Mouse (Mus musculus): ENCODE measurements around the gene Ass1. TPM values are rescaled to one million over a fixed set of nuclear protein-coding genes. Genes with fewer than 3 reads are reported as not detected.

Gene Ass1
- total RNA-seq, 2 experiments from 2014 or later: 128 to 162 TPM

GRCm38 (mm10) chr2:31477234-31478161, 7.5 kb downstream of the Ass1 start:
- ATAC-seq (replicated peaks; ENCODE audit: poor library complexity, severe bottlenecking): no peak

GRCm38 (mm10) chr2:31482914-31483575, 13.0 kb downstream of the Ass1 start:
- peak; percentile 80 for ATAC-seq (replicated peaks; ENCODE audit: poor library complexity, severe bottlenecking)

- ATAC-seq (replicated peaks; ENCODE audit: poor library complexity, severe bottlenecking): peak; percentile 43; the same call in 1 of the 2 replicates
Observed at GRCm38 (mm10) chr2:31484187-31484586, 14.2 kb downstream of the Ass1 start.

GRCm38 (mm10) chr2:31489166-31489565, 19.2 kb downstream of the Ass1 start:
- ATAC-seq (replicated peaks; ENCODE audit: poor library complexity, severe bottlenecking): no peak

GRCm38 (mm10) chr2:31490556-31490955, 20.5 kb downstream of the Ass1 start:
- ATAC-seq (replicated peaks; ENCODE audit: poor library complexity, severe bottlenecking): no peak

GRCm38 (mm10) chr2:31492308-31492707, 22.3 kb downstream of the Ass1 start:
- ATAC-seq (replicated peaks; ENCODE audit: poor library complexity, severe bottlenecking): no peak

- ATAC-seq (replicated peaks; ENCODE audit: poor library complexity, severe bottlenecking): no peak
Observed at GRCm38 (mm10) chr2:31493243-31493642, 23.2 kb downstream of the Ass1 start.

GRCm38 (mm10) chr2:31494315-31494714, 24.3 kb downstream of the Ass1 start:
- ATAC-seq (replicated peaks; ENCODE audit: poor library complexity, severe bottlenecking): no peak

GRCm38 (mm10) chr2:31495046-31495476, 25.1 kb downstream of the Ass1 start:
- ATAC-seq (replicated peaks; ENCODE audit: poor library complexity, severe bottlenecking): no peak

GRCm38 (mm10) chr2:31496141-31496540, 26.1 kb downstream of the Ass1 start:
- ATAC-seq (replicated peaks; ENCODE audit: poor library complexity, severe bottlenecking): no peak

GRCm38 (mm10) chr2:31497113-31497512, 27.1 kb downstream of the Ass1 start:
- no peak for ATAC-seq (replicated peaks; ENCODE audit: poor library complexity, severe bottlenecking)

- no peak for ATAC-seq (replicated peaks; ENCODE audit: poor library complexity, severe bottlenecking)
Observed at GRCm38 (mm10) chr2:31497635-31498034, 27.6 kb downstream of the Ass1 start.

- ATAC-seq (replicated peaks; ENCODE audit: poor library complexity, severe bottlenecking): no peak
Observed at GRCm38 (mm10) chr2:31499327-31500291, 29.6 kb downstream of the Ass1 start.

GRCm38 (mm10) chr2:31500292-31501204, 30.5 kb downstream of the Ass1 start:
- ATAC-seq (replicated peaks; ENCODE audit: poor library complexity, severe bottlenecking): no peak

GRCm38 (mm10) chr2:31501448-31502130, 31.6 kb downstream of the Ass1 start:
- no peak for ATAC-seq (replicated peaks; ENCODE audit: poor library complexity, severe bottlenecking)

- no peak for ATAC-seq (replicated peaks; ENCODE audit: poor library complexity, severe bottlenecking)
Observed at GRCm38 (mm10) chr2:31502616-31503522, 32.9 kb downstream of the Ass1 start.

- ATAC-seq (replicated peaks; ENCODE audit: poor library complexity, severe bottlenecking): no peak
Observed at GRCm38 (mm10) chr2:31505472-31505871, 35.5 kb downstream of the Ass1 start.

GRCm38 (mm10) chr2:31508851-31509250, 38.8 kb downstream of the Ass1 start:
- ATAC-seq (replicated peaks; ENCODE audit: poor library complexity, severe bottlenecking): no peak

Data from granulocyte monocyte progenitor cell, adult 5-6 weeks (primary cell).